Mouse (Mus musculus) forebrain, embryonic 11.5 days (tissue): ENCODE measurements at regions not wholly inside any gene's neighbourhood (a gene's known extent, or its start where the extent isn't known, plus 50 kb on each side); places are given as distances from the start of the nearest gene placed in this dataset.

ENCODE experiments used
- ATAC-seq: fragments of 200-750 bp; cut with Nextera tagmentation; replicated peaks from 2 replicates; pipeline ENCODE4 v1.8.0; 2017; ENCODE audit warnings: moderate TSS enrichment; ENCODE audit not compliant: low FRiP score
- DNase-seq: peaks from one replicate; pipeline ENCODE4 v3.0.0-alpha.2; 2017; ENCODE audit warnings: low spot score
- H3K27ac ChIP-seq: fragments of 300-500 bp; sonication (generic); 2 replicates; pipeline ENCODE4 v1.5.1; 2014; ENCODE audit warnings: low read depth, low read length
- H3K27me3 ChIP-seq: fragments of 300-500 bp; sonication (generic); 2 replicates; pipeline ENCODE4 v1.6.1; 2014; ENCODE audit warnings: mild to moderate bottlenecking, low read length, mixed read lengths; ENCODE audit not compliant: control insufficient read depth, insufficient read depth
- H3K36me3 ChIP-seq: fragments of 300-500 bp; sonication (generic); 2 replicates; pipeline ENCODE4 v1.6.1; 2014; ENCODE audit warnings: mild to moderate bottlenecking, low read length, moderate library complexity, mixed read lengths; ENCODE audit not compliant: control insufficient read depth, insufficient read depth
- H3K4me1 ChIP-seq: fragments of 300-500 bp; sonication (generic); replicated peaks from 2 replicates; pipeline ENCODE4 v1.6.1; 2014; ENCODE audit warnings: low read length, mixed read lengths; ENCODE audit not compliant: control insufficient read depth, insufficient read depth
- H3K4me2 ChIP-seq: fragments of 300-500 bp; sonication (generic); 2 replicates; pipeline ENCODE4 v1.6.1; 2014; ENCODE audit warnings: low read depth, mild to moderate bottlenecking, low read length, moderate library complexity, mixed read lengths; ENCODE audit not compliant: severe bottlenecking
- H3K4me3 ChIP-seq: fragments of 300-500 bp; sonication (generic); 2 replicates; pipeline ENCODE4 v1.5.1; 2014; ENCODE audit warnings: low read depth, low read length
- H3K9ac ChIP-seq: fragments of 300-500 bp; sonication (generic); 2 replicates; pipeline ENCODE4 v1.6.1; 2014; ENCODE audit warnings: low read length
- H3K9me3 ChIP-seq: fragments of 300-500 bp; sonication (generic); 2 replicates; pipeline ENCODE4 v1.6.1; 2016; ENCODE audit warnings: low read length, mixed read lengths; ENCODE audit not compliant: control insufficient read depth
- WGBS: fragments of 180-500 bp; shearing (Covaris S2); extraction: QIAGEN DNeasy Blood & Tissue Kit; methylation state at CpG from one replicate; pipeline ENCODE4 v1.1.7; 2014; 5-methylcytosine and 5-hydroxymethylcytosine counted together

- ATAC-seq (no peak), DNase-seq (no peak)
- Histone ChIP-seq H3K27me3 (no peaks in the 10 kb centered on the region), H3K27ac (no peak overlapping the region), H3K9me3 (no peaks in the 10 kb centered on the region), H3K4me2 (no peak overlapping the region), H3K4me3 (no peak overlapping the region), H3K9ac (no peak overlapping the region), H3K36me3 (no peaks in the 10 kb centered on the region), H3K4me1 (no peaks in the 10 kb centered on the region)
- WGBS: 97% methylated on average over 2 of the region's 2 CpGs
Observed at GRCm38 (mm10) chr1:121773988-121774387, 206.2 kb upstream of the Ddx18 start.

GRCm38 (mm10) chr1:121771444-121771843, 203.7 kb upstream of the Ddx18 start:
- no peak overlapping the region for H3K27ac ChIP-seq
- no peak overlapping the region for H3K9ac ChIP-seq
- ATAC-seq: no peak

DNA sequence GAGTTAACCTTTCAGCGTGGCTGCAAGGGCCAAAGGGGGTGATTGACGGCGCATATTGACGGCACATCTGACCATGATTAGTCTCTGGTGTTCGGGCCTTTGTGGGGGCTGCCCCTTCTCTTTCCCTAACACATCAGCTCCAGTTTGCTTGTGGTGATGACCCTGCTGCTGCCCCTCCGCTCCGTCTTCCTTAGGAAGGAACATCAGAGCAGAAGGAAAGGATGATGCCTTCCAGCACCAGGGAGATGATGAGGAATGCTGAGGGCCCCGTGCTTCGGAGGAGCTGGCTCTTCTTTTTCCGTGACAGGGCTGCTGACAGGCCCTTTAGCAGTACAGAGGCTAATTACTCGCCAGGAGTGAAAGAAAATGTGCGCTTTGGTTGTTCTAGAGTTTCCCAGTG, 203.1 kb upstream of the Ddx18 start:
- peak; percentile 53 for DNase-seq
- 0 out of 2 replicates have a peak, but pooled peaks have one; percentile 32 for ATAC-seq
- H3K9me3 ChIP-seq: no peaks in the 10 kb centered on the region
- H3K9ac ChIP-seq: no peak overlapping the region; the same call in 1 of the 2 replicates
- no peaks in the 10 kb centered on the region for H3K4me1 ChIP-seq
- H3K36me3 ChIP-seq: no peaks in the 10 kb centered on the region
- no peak overlapping the region for H3K4me3 ChIP-seq
- 59% methylated on average over 12 of the region's 12 CpGs for WGBS
- no peak overlapping the region for H3K27ac ChIP-seq
- no peak overlapping the region for H3K4me2 ChIP-seq
- no peaks in the 10 kb centered on the region for H3K27me3 ChIP-seq

More at GRCm38 (mm10) chr1:121771444-121771843, 203.7 kb upstream of the Ddx18 start:
- Histone ChIP-seq H3K4me1 (no peaks in the 10 kb centered on the region), H3K9me3 (no peaks in the 10 kb centered on the region), H3K36me3 (no peaks in the 10 kb centered on the region), H3K4me3 (no peak overlapping the region), H3K4me2 (no peak overlapping the region), H3K27me3 (no peaks in the 10 kb centered on the region)
- DNase-seq: no peak
- WGBS: 85% methylated on average over 1 of the region's 1 CpGs

GRCm38 (mm10) chr1:121760086-121760485, 192.3 kb upstream of the Ddx18 start:
- 88% methylated on average over 3 of the region's 3 CpGs for WGBS
- Histone ChIP-seq H3K4me2 (no peak overlapping the region), H3K27ac (no peak overlapping the region), H3K4me1 (no peaks in the 10 kb centered on the region), H3K27me3 (no peaks in the 10 kb centered on the region), H3K4me3 (no peak overlapping the region), H3K9ac (no peak overlapping the region), H3K36me3 (no peaks in the 10 kb centered on the region), H3K9me3 (no peaks in the 10 kb centered on the region)
- no peak for DNase-seq
- ATAC-seq: no peak

GRCm38 (mm10) chr1:121745181-121745580, 177.4 kb upstream of the Ddx18 start:
- DNase-seq: no peak
- Histone ChIP-seq H3K4me2 (no peak overlapping the region), H3K9me3 (no peaks in the 10 kb centered on the region), H3K4me1 (no peaks in the 10 kb centered on the region), H3K9ac (no peak overlapping the region), H3K4me3 (no peak overlapping the region), H3K27ac (no peak overlapping the region), H3K27me3 (no peaks in the 10 kb centered on the region), H3K36me3 (no peaks in the 10 kb centered on the region)
- 88% methylated on average over 1 of the region's 1 CpGs for WGBS
- ATAC-seq: no peak

- WGBS: 84% methylated on average over 11 of the region's 11 CpGs
- Histone ChIP-seq H3K9ac (no peak overlapping the region), H3K4me1 (no peaks in the 10 kb centered on the region), H3K36me3 (no peaks in the 10 kb centered on the region), H3K27ac (no peak overlapping the region), H3K4me2 (no peak overlapping the region), H3K27me3 (no peaks in the 10 kb centered on the region), H3K9me3 (no peaks in the 10 kb centered on the region), H3K4me3 (no peak overlapping the region)
- DNase-seq: no peak
- ATAC-seq: peak; percentile 21; the same call in 1 of the 2 replicates
Observed at GRCm38 (mm10) chr1:121735113-121735719, 167.4 kb upstream of the Ddx18 start.

- H3K4me2 ChIP-seq: no peak overlapping the region
- H3K4me3 ChIP-seq: no peak overlapping the region
- H3K4me1 ChIP-seq: no peaks in the 10 kb centered on the region
- H3K27me3 ChIP-seq: no peaks in the 10 kb centered on the region
- WGBS: 75% methylated on average over 3 of the region's 3 CpGs
- no peak overlapping the region for H3K27ac ChIP-seq
- no peaks in the 10 kb centered on the region for H3K9me3 ChIP-seq
- peak; percentile 60; the same call in 1 of the 2 replicates for ATAC-seq
- no peak for DNase-seq
- H3K36me3 ChIP-seq: no peaks in the 10 kb centered on the region
- no peak overlapping the region for H3K9ac ChIP-seq
Observed at GRCm38 (mm10) chr1:121734456-121735112, 166.8 kb upstream of the Ddx18 start.

DNA sequence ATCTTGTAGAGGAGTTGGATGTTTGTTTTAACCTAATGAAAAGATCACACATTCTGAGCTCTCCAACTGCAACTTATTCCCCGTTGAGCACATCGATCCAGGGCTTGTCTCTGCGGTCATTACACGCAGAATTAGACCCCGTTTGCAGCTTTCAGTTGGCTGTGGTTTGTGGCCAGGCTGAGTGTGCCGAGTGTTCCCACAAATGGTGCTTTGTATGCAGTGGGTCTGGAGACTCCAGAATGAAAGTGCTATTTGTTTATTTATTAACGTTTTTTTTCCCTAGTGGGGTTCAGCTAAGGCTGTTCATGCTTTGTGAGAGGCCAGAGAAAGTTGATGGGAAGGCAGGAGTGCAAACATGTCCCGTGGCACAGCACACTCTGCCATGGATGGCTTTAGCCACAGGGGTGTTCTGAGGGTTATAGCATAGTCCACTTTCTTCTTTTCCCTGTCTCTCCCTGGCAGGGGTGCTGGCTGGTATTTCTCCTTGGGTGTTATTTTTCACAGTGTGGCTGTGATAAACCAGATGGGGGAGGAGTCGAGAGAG, 141.6 kb upstream of the Ddx18 start:
- Histone ChIP-seq H3K27ac (no peak overlapping the region), H3K4me2 (no peak overlapping the region), H3K9ac (no peak overlapping the region), H3K9me3 (no peaks in the 10 kb centered on the region), H3K36me3 (no peaks in the 10 kb centered on the region), H3K4me3 (no peak overlapping the region), H3K4me1 (no peaks in the 10 kb centered on the region), H3K27me3 (no peaks in the 10 kb centered on the region)
- no peak for ATAC-seq
- WGBS: 80% methylated on average over 9 of the region's 9 CpGs
- DNase-seq: no peak
